Mouse (Mus musculus) liver, embryonic 15.5 days (tissue): Measurements from ENCODE around the gene Btbd35f4. TPM values are rescaled to one million over a fixed set of nuclear protein-coding genes. Genes with fewer than 3 reads are reported as not detected.
"Not testable (repeated sequence)": the region's sequence is repeated elsewhere in the genome, so short reads cannot be mapped to it uniquely, and the experiment has no call there.

Experiments
- ATAC-seq: fragments of 200-750 bp; cut with Nextera tagmentation; 2 replicates; pipeline ENCODE4 v1.8.0; 2017; ENCODE audit warnings: moderate number of reproducible peaks, mild to moderate bottlenecking, moderate library complexity; ENCODE audit not compliant: insufficient read depth
- H3K27ac ChIP-seq: fragments of 300-500 bp; sonication (generic); replicated peaks from 2 replicates; pipeline ENCODE4 v1.5.1; 2015; ENCODE audit warnings: mild to moderate bottlenecking, inconsistent platforms
- H3K27me3 ChIP-seq: fragments of 300-500 bp; sonication (generic); 2 replicates; pipeline ENCODE4 v1.6.1; 2015; ENCODE audit warnings: mild to moderate bottlenecking, inconsistent platforms
- H3K36me3 ChIP-seq: fragments of 300-500 bp; sonication (generic); replicated peaks from 2 replicates; pipeline ENCODE4 v1.6.1; 2015; ENCODE audit warnings: moderate library complexity, mild to moderate bottlenecking, inconsistent platforms
- H3K4me1 ChIP-seq: fragments of 300-500 bp; sonication (generic); replicated peaks from 2 replicates; pipeline ENCODE4 v1.6.1; 2015; ENCODE audit warnings: inconsistent platforms
- H3K4me2 ChIP-seq: fragments of 300-500 bp; sonication (generic); 2 replicates; pipeline ENCODE4 v1.6.1; 2015; ENCODE audit warnings: moderate library complexity, mild to moderate bottlenecking, inconsistent platforms
- H3K4me3 ChIP-seq: fragments of 300-500 bp; sonication (generic); replicated peaks from 2 replicates; pipeline ENCODE4 v1.5.1; 2015; ENCODE audit warnings: mild to moderate bottlenecking, inconsistent platforms
- H3K9ac ChIP-seq: fragments of 300-500 bp; sonication (generic); 2 replicates; pipeline ENCODE4 v1.6.1; 2015; ENCODE audit warnings: moderate library complexity, mild to moderate bottlenecking, inconsistent platforms
- H3K9me3 ChIP-seq: fragments of 300-500 bp; sonication (generic); replicated peaks from 2 replicates; pipeline ENCODE4 v1.6.1; 2016; ENCODE audit warnings: inconsistent platforms
- WGBS: fragments of 180-500 bp; shearing (Covaris S2); methylation state at CpG from one replicate; pipeline ENCODE4 v1.1.7; 2015; ENCODE audit warnings: mixed read lengths; ENCODE audit not compliant: insufficient replicate concordance; 5-methylcytosine and 5-hydroxymethylcytosine counted together
- polyA plus RNA-seq: library from polyadenylated mRNA; unstranded; fragments of >200 nt; fragmentation: Nextera tagmentation; extraction: Ambion mirVana; gene quantifications from 2 replicates; pipeline ENCODE4 v1.2.1, GENCODE M21; 2015

The Btbd35f4 gene
- polyA plus RNA-seq = not detected in 2 replicates

GRCm38 (mm10) chrX:4800196-4800595 is at the start of gene Btbd35f4:
Gene Btbd35f4, plus strand, starts transcription at chrX:4800496.
- not testable (repeated sequence) for H3K36me3 ChIP-seq, H3K9me3 ChIP-seq, H3K4me2 ChIP-seq, H3K4me3 ChIP-seq, H3K27me3 ChIP-seq, ATAC-seq, H3K27ac ChIP-seq, H3K9ac ChIP-seq, H3K4me1 ChIP-seq
- no CpG with 5 or more reads among the region's 4 CpGs for WGBS

- not testable (repeated sequence) for H3K9me3 ChIP-seq, H3K36me3 ChIP-seq, H3K4me2 ChIP-seq, H3K9ac ChIP-seq, H3K4me3 ChIP-seq, H3K4me1 ChIP-seq, H3K27me3 ChIP-seq, H3K27ac ChIP-seq, ATAC-seq
- no CpG with 5 or more reads among the region's 1 CpGs for WGBS
These were observed 39.7 kb downstream of the Btbd35f4 start for GRCm38 (mm10) chrX:4840016-4840415.

Other genes with a start within 250 kb of the Btbd35f4 start
- not detected in 2 replicates for gene Btbd35f27, start 151.6 kb downstream of the Btbd35f4 start, polyA plus RNA-seq